Mouse (Mus musculus): ENCODE data around the gene 1600014C10Rik. TPM values are rescaled to one million over a fixed set of nuclear protein-coding genes. Genes with fewer than 3 reads are reported as not detected.

1600014C10Rik gene
- 15.1 and 15.2 TPM in 2 replicates for polyA plus RNA-seq (2016; fragmentation: Nextera tagmentation; extraction: Ambion mirVana)

DNA sequence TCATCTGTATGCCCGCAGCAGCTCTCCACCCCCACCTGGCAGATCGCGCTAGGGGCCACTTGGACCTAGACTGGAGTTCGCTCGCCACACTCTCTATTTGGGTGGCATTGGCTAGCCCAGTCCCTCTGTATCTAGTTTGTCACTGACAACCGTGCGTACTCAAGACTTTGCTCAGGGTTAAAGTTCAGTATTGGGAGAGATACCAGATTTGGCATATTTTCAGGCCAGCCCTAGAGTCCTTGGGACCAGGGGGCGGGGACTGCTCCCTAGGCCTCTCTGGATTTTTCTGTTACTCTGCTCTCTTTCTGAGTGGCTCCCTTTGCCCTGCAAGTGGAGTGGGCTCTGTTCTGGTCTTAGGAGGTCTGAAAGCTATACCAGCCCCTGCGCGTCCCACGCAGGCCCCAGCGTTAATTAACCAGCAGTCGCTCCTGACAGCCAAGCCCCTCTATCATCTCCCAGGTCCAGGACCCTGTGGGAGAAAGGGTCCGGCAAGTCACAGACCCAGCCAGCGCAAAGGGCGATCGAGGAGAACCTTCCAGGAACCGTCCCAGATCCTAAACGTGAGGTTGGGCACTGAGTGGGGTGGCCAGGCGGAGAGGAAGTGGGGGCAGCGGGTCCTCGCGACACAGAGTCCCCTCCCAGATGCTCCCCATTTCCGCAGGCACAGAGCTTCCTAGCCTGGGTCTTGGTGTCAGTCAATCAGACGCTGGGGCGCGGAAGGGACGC is at the start of gene 1600014C10Rik:
TSS of gene 1600014C10Rik (plus strand) at position 256 of the 726 bp plus-strand sequence.
- WGBS: 4% methylated on average over 28 of the region's 28 CpGs

GRCm38 (mm10) chr7:38134471-38134870 is 48.5 kb upstream of the 1600014C10Rik start:
- DNase-seq (ENCODE audit: low spot score): no peak
- no peak overlapping the region for H3K4me3 ChIP-seq
- no peaks in the 10 kb centered on the region for H3K9me3 ChIP-seq
- 91% methylated on average over 5 of the region's 5 CpGs for WGBS
- no peaks in the 10 kb centered on the region for H3K27me3 ChIP-seq (ENCODE audit: insufficient read depth, poor library complexity, severe bottlenecking)
- H3K36me3 ChIP-seq: no peaks in the 10 kb centered on the region
- H3K27ac ChIP-seq: no peak overlapping the region
- peaks cover 10% of the 10 kb centered on the region for H3K4me1 ChIP-seq (replicated peaks)

More for the DNA sequence above, at the start of gene 1600014C10Rik:
- H3K4me3 ChIP-seq: peak within 1 kb of the TSS; percentile 75
- peaks cover 24% of the 10 kb centered on the region for H3K4me1 ChIP-seq (replicated peaks)
- DNase-seq (ENCODE audit: low spot score): no peak
- no peaks in the 10 kb centered on the region for H3K9me3 ChIP-seq
- H3K36me3 ChIP-seq: no peaks in the 10 kb centered on the region
- H3K27me3 ChIP-seq (ENCODE audit: insufficient read depth, poor library complexity, severe bottlenecking): no peaks in the 10 kb centered on the region
- peak within 1 kb of the TSS; percentile 92 for H3K27ac ChIP-seq

DNA sequence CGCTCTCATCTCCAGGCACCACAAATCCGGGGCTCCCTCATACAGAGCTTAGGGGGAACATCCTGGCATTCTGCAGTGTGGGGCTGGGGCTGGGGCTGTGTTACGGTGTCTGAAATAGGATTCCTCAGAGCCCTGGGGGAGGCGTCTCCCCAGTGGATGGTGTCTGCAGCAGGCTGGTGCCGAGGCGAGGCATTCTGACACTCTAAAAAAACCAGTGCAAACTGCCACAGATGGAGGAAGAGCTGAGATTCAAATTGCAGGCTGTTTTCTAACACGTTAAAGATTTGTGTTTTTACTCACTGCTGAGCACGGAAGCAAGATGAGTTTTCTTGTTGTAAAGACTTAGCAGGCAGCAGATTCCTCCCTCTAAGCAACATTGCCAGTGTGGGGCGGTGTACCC is 42.7 kb upstream of the 1600014C10Rik start:
- no peaks in the 10 kb centered on the region for H3K27me3 ChIP-seq (ENCODE audit: insufficient read depth, poor library complexity, severe bottlenecking)
- no peak overlapping the region for H3K27ac ChIP-seq
- WGBS: 54% methylated on average over 9 of the region's 9 CpGs
- no peaks in the 10 kb centered on the region for H3K9me3 ChIP-seq
- no peak overlapping the region for H3K4me3 ChIP-seq
- peaks cover 9% of the 10 kb centered on the region for H3K4me1 ChIP-seq (replicated peaks)
- H3K36me3 ChIP-seq: no peaks in the 10 kb centered on the region
- no peak for DNase-seq (ENCODE audit: low spot score)

GRCm38 (mm10) chr7:38141747-38142545 is 41.1 kb upstream of the 1600014C10Rik start:
- H3K4me3 ChIP-seq: no peak overlapping the region
- H3K27me3 ChIP-seq (ENCODE audit: insufficient read depth, poor library complexity, severe bottlenecking): no peaks in the 10 kb centered on the region
- WGBS: 67% methylated on average over 13 of the region's 13 CpGs
- no peak overlapping the region for H3K27ac ChIP-seq
- no peaks in the 10 kb centered on the region for H3K36me3 ChIP-seq
- peak; percentile 90 for DNase-seq (ENCODE audit: low spot score)
- no peaks in the 10 kb centered on the region for H3K9me3 ChIP-seq
- H3K4me1 ChIP-seq (replicated peaks): peaks cover 9% of the 10 kb centered on the region

- H3K4me3 ChIP-seq: no peak overlapping the region
- H3K4me1 ChIP-seq (replicated peaks): peaks cover 9% of the 10 kb centered on the region; the same call in 1 of the 2 replicates
- 89% methylated on average over 6 of the region's 6 CpGs for WGBS
- H3K27ac ChIP-seq: no peak overlapping the region
- DNase-seq (ENCODE audit: low spot score): no peak
- H3K36me3 ChIP-seq: no peaks in the 10 kb centered on the region
- H3K9me3 ChIP-seq: peaks cover 5% of the 10 kb centered on the region; the same call in 1 of the 2 replicates
- H3K27me3 ChIP-seq (ENCODE audit: insufficient read depth, poor library complexity, severe bottlenecking): no peaks in the 10 kb centered on the region
Measured at GRCm38 (mm10) chr7:38147477-38147876, 35.5 kb upstream of the 1600014C10Rik start.

DNA sequence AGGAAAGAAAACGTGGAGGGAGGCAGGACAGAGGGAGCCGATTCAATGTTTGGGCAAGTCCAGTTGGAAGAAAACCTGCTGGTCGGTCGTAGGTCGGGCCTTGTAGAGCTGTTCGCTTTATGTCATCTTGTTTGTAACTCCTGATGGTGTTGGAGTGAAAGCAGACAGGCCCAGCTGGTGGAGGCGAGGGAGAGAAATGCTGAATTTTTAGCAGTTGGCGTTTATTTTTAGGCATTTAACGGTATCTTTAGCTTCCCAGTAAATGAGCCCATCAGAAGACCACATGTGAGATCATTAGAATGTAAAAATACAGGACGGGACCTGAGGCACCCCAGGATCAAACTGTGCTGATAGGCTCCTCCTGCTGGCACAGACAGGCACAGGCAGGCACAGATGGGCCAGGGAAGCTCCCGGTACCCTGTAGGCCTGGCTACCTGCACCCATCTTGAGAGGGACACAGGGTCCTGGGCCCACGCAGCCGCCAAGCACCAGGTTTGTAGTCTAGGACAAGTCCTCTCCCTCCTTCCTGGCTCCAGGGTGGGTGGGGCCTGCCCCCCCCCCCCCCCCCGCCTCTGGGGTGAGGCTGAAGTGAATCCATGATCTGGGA is 31.2 kb upstream of the 1600014C10Rik start:
- Histone ChIP-seq H3K4me3 (no peak overlapping the region), H3K36me3 (no peaks in the 10 kb centered on the region), H3K27ac (no peak overlapping the region), H3K9me3 (peaks cover 5% of the 10 kb centered on the region; the same call in 1 of the 2 replicates), H3K4me1 (replicated peaks) (no peaks in the 10 kb centered on the region), H3K27me3 (ENCODE audit: insufficient read depth, poor library complexity, severe bottlenecking) (no peaks in the 10 kb centered on the region)
- WGBS: 71% methylated on average over 14 of the region's 14 CpGs
- no peak for DNase-seq (ENCODE audit: low spot score)

DNA sequence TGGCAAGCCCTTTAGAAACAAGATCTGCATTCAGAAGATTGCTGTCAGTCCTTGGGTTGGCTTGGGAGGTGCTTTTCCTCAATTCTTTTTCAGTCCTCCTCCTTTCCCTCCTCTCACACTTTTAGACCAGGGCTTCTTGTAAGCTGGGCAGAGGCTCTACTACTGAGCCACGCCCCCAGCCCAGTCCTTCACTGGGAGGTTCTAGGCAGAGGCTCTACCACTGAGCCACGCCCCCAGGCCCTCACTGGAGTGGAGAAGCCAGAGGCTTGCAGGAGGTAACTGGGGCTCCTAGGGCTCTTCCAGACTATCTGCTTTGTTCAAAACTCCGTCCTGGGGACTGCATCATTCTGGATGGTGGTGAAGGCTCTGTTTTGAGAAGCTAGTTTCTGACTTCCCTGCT is 30.4 kb upstream of the 1600014C10Rik start:
- H3K27me3 ChIP-seq (ENCODE audit: insufficient read depth, poor library complexity, severe bottlenecking): no peaks in the 10 kb centered on the region
- H3K9me3 ChIP-seq: peaks cover 2% of the 10 kb centered on the region; the same call in 1 of the 2 replicates
- DNase-seq (ENCODE audit: low spot score): no peak
- 80% methylated on average over 3 of the region's 3 CpGs for WGBS
- H3K36me3 ChIP-seq: no peaks in the 10 kb centered on the region
- no peak overlapping the region for H3K4me3 ChIP-seq
- H3K4me1 ChIP-seq (replicated peaks): no peaks in the 10 kb centered on the region
- no peak overlapping the region for H3K27ac ChIP-seq

DNA sequence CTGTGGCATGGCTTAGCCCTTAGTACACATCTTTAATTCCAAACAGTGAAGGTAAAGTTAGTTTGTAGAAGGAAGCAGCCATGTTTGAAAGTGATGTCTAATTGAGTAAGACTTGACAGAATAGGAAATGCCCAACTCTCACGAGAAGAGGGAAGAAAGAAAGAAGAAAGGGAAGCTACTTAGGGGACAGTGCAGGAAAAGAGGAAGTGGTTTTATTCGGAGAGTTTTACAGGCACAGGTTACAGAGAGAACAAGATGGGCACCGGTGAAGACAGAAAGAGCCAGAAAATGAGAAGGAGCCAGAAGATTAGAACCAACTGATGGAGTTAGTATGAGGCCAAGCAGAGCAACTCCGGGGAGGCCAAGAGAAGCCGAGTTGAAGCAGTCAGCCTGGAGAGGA is 27.2 kb upstream of the 1600014C10Rik start:
- Histone ChIP-seq H3K4me1 (replicated peaks) (no peaks in the 10 kb centered on the region), H3K27me3 (ENCODE audit: insufficient read depth, poor library complexity, severe bottlenecking) (no peaks in the 10 kb centered on the region), H3K27ac (no peak overlapping the region), H3K4me3 (no peak overlapping the region), H3K36me3 (no peaks in the 10 kb centered on the region), H3K9me3 (no peaks in the 10 kb centered on the region)
- 89% methylated on average over 5 of the region's 5 CpGs for WGBS
- DNase-seq (ENCODE audit: low spot score): no peak

GRCm38 (mm10) chr7:38158764-38159458 is 24.1 kb upstream of the 1600014C10Rik start:
- H3K27ac ChIP-seq: no peak overlapping the region
- no peaks in the 10 kb centered on the region for H3K4me1 ChIP-seq (replicated peaks)
- no peaks in the 10 kb centered on the region for H3K36me3 ChIP-seq
- WGBS: 87% methylated on average over 9 of the region's 9 CpGs
- no peak overlapping the region for H3K4me3 ChIP-seq
- H3K9me3 ChIP-seq: no peaks in the 10 kb centered on the region
- no peaks in the 10 kb centered on the region for H3K27me3 ChIP-seq (ENCODE audit: insufficient read depth, poor library complexity, severe bottlenecking)
- DNase-seq (ENCODE audit: low spot score): no peak

DNA sequence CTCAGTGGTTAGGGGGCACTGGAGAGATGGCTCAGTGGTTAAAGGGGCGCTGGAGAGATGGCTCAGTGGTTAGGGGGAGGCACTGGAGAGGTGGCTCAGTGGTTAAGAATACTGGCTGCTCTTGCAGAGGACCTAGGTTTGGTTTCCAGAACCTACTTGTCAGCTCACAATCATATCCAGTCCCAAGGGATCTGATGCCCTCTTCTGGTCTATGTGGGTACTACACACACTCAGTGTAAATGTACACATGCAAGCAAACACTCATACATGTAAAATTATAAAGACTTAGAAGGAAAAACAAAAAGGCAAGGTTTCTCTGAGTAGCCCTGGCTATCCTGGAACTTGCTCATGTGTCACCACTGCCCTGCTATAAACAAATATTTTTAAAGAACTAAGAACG is 21.6 kb upstream of the 1600014C10Rik start:
- 97% methylated on average over 2 of the region's 2 CpGs for WGBS
- Histone ChIP-seq H3K4me3 (no peak overlapping the region), H3K4me1 (replicated peaks) (no peaks in the 10 kb centered on the region), H3K27me3 (ENCODE audit: insufficient read depth, poor library complexity, severe bottlenecking) (no peaks in the 10 kb centered on the region), H3K27ac (no peak overlapping the region), H3K9me3 (no peaks in the 10 kb centered on the region; the same call in 1 of the 2 replicates), H3K36me3 (no peaks in the 10 kb centered on the region)
- DNase-seq (ENCODE audit: low spot score): no peak

DNA sequence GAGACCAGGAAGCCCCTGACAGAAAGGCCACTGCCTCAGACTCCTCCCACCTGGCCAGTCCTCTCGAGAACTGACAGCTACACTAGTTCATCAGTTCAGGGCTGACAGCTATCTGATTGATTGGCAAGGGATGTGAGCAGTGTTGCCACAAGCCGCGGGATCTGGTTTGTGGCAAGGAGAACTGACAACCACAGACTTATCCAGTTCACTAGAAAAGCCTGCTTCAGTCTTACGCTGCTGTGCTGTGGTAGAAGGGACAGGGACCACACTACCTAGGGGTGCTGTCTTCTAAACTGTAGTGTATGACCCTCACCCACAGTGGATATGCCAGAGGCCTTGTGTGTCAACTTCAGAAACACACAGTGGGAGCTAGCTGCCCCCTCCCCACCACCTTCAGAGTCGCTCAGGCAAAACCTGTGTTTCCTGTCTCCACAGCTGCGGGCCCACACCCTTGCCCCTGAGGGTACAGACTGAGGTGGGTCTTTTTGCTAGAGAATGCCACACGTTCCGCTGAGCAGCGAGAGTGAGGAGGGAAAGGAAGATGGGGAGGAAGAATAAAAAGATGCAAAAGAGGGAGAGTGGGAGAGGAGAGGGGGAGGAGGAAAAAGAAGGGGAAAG is 19.5 kb upstream of the 1600014C10Rik start:
- no peak overlapping the region for H3K4me3 ChIP-seq
- no peak overlapping the region for H3K27ac ChIP-seq
- H3K4me1 ChIP-seq (replicated peaks): peaks cover 5% of the 10 kb centered on the region; the same call in 1 of the 2 replicates
- no peaks in the 10 kb centered on the region; the same call in 1 of the 2 replicates for H3K9me3 ChIP-seq
- 56% methylated on average over 9 of the region's 9 CpGs for WGBS
- no peaks in the 10 kb centered on the region for H3K36me3 ChIP-seq
- H3K27me3 ChIP-seq (ENCODE audit: insufficient read depth, poor library complexity, severe bottlenecking): no peaks in the 10 kb centered on the region
- no peak for DNase-seq (ENCODE audit: low spot score)

Measured in hindbrain, embryonic 10.5 days (tissue).